Mouse (Mus musculus) kidney, adult 11 months (tissue): Measurements from ENCODE around the gene Clec2d.

Experiments
- DNase-seq: peaks from one replicate; pipeline ENCODE4 v3.0.0; 2022

Clec2d gene

GRCm38 (mm10) chr6:129228935-129229773 is 48.7 kb downstream of the Clec2d start:
- no peak for DNase-seq

GRCm38 (mm10) chr6:129229774-129230578 is 49.6 kb downstream of the Clec2d start:
- DNase-seq = peak; percentile 79

GRCm38 (mm10) chr6:129232005-129232841 is 51.8 kb downstream of the Clec2d start:
- DNase-seq = no peak

- DNase-seq = peak; percentile 63
These were observed 52.4 kb downstream of the Clec2d start for GRCm38 (mm10) chr6:129232842-129233205.

GRCm38 (mm10) chr6:129233366-129233954 is 53.0 kb downstream of the Clec2d start:
- DNase-seq = no peak

GRCm38 (mm10) chr6:129233955-129234369 is 53.5 kb downstream of the Clec2d start:
- no peak for DNase-seq

GRCm38 (mm10) chr6:129234456-129235360 is 54.3 kb downstream of the Clec2d start:
- no peak for DNase-seq

GRCm38 (mm10) chr6:129235855-129236461 is 55.5 kb downstream of the Clec2d start:
- DNase-seq = peak; percentile 65
